Mouse (Mus musculus) liver, adult 2 months (tissue): ENCODE results near the gene Slc25a26. TPM values are rescaled to one million over a fixed set of nuclear protein-coding genes. Genes with fewer than 3 reads are reported as not detected.

Source experiments
- DNase-seq: peaks from one replicate; pipeline ENCODE4 v3.0.0-alpha.2; 2011; ENCODE audit warnings: low read depth, low spot score; ENCODE audit errors: extremely low read depth
- H3K27ac ChIP-seq: fragments of 200-500 bp; replicated peaks from 2 replicates; pipeline ENCODE4 v1.5.1; 2012; ENCODE audit warnings: low read depth, mild to moderate bottlenecking, control low read depth, inconsistent platforms, low read length; ENCODE audit not compliant: insufficient read depth
- H3K27me3 ChIP-seq: fragments of 200-500 bp; 2 replicates; pipeline ENCODE4 v1.6.1; 2012; ENCODE audit warnings: mild to moderate bottlenecking, moderate library complexity, low read length, inconsistent platforms; ENCODE audit not compliant: control insufficient read depth, insufficient read depth
- H3K36me3 ChIP-seq: fragments of 200-500 bp; 2 replicates; pipeline ENCODE4 v1.6.1; 2012; ENCODE audit warnings: low read length, inconsistent platforms; ENCODE audit not compliant: control insufficient read depth, insufficient read depth
- H3K4me1 ChIP-seq: fragments of 200-500 bp; 2 replicates; pipeline ENCODE4 v1.6.1; 2011; ENCODE audit warnings: low read length; ENCODE audit not compliant: control insufficient read depth, insufficient read depth
- H3K4me3 ChIP-seq: fragments of 200-500 bp; 2 replicates; pipeline ENCODE4 v1.5.1; 2011; ENCODE audit warnings: low read depth, mild to moderate bottlenecking, control low read depth, low read length, moderate library complexity; ENCODE audit not compliant: insufficient read depth
- H3K79me2 ChIP-seq: fragments of 200-500 bp; 2 replicates; pipeline ENCODE4 v1.6.1; 2012; ENCODE audit warnings: inconsistent platforms, mild to moderate bottlenecking, low read length, moderate library complexity; ENCODE audit not compliant: control insufficient read depth, insufficient read depth
- H3K9ac ChIP-seq: fragments of 200-500 bp; 2 replicates; pipeline ENCODE4 v1.6.1; 2012; ENCODE audit warnings: low read depth, mild to moderate bottlenecking, control low read depth, inconsistent platforms, low read length
- CTCF ChIP-seq: fragments of 200-500 bp; IDR thresholded peaks from 2 replicates; pipeline ENCODE4 v1.5.1; 2011; ENCODE audit warnings: low read depth, low read length, control low read depth
- POLR2A ChIP-seq: fragments of 200-500 bp; IDR thresholded peaks from 2 replicates; pipeline ENCODE4 v1.6.1; 2011; ENCODE audit warnings: low read length, control low read depth; ENCODE audit not compliant: insufficient read depth; ENCODE audit errors: extremely low read depth
- WGBS: fragments of 180-500 bp; shearing (Covaris S2); methylation state at CpG from one replicate; pipeline ENCODE4 v1.1.7; 2018; 5-methylcytosine and 5-hydroxymethylcytosine counted together
- polyA plus RNA-seq: library from polyadenylated mRNA; depleted of rRNA; stranded (reverse); fragments of >200 nt; gene quantifications from 2 replicates; pipeline ENCODE4 v1.2.3, GENCODE M21; 2012; rRNA removed
- total RNA-seq: library from RNA; depleted of rRNA; stranded (reverse); fragments of >200 nt; gene quantifications from 2 replicates; pipeline ENCODE4 v1.2.3, GENCODE M21; 2014; rRNA removed

Gene Slc25a26
- total RNA-seq (5.7 and 6.5 TPM in 2 replicates), polyA plus RNA-seq (7.9 and 9.7 TPM in 2 replicates)

DNA sequence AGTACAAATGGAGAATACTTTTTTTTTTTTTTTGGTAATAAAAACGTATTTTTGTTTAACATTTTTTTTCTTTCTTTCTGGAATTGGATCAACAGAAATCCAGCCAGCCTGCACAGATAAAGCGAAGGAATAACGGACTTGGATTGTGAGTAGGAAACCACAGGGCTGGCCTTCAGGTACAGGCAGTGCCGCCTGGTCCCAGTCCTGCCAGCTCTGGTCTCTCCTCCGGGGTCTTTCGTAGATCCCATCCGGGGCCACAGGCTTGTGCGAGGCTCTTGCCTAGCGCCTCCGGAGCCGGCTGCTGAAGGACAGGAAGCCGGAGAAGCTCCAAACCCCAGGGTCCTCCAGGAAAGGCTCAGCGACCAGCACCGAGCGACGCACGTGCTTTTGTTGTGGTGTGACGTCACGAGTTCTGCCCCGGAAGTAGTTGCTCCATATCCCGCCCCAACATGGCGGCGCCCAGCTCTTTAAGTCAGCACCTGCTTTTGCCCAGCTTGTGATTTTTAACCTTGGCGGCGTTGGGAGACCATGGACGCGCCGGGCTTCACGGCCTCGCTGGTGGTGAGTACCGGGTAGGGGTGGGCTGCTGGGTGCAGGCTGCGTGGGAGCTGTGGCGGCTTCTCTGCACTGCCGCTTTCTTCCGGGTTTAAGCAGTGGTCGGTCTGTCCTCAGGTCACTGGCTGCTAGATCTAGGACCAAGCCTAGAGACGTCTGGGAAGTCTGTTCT is at the start of gene Slc25a26:
Gene Slc25a26, plus strand, starts transcription at position 435 of the 727 bp plus-strand sequence.
- WGBS, result under 1% methylated on average over 37 of the region's 37 CpGs

DNA sequence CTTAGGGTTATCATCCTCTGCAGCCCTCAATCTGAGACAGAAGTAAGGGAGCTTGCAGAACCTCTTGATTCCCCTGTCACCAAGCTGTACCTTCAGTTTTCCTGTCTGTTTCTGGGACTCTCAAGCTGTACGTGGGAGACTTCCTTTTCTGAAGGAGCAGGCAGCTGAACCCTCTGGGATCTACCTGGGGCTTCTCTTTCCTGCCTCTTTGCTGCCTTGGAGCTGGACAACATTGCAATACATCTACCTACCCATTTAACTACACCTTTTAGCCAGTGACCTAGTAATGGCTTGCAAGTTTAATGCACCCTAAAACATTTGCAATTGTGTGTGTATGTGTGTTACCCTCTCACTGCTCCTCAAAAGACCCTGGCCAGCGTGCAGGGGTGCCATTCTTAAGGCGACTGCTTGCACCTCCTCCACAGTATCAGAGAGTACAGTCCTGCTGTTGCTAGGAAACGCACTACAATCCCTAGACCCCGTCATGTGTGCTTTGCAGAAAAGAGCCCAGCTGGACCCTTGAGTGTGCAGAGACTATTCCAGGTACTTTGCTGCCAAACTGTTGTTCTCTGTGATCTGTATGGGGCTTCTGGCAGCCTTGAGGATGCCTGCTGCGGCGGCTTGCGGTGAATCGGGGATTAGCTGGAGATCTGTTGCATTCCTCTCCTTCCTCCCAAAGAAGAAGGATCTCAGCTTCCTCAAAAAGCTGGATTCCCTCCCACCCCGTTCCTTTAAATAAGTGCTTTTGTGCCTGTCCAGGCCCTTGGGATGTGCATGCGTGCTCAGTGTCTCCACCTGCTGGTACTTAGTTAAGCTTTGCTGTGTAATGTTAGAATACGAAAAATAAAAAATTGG is 35.9 kb upstream of the Slc25a26 start:
- no peak overlapping the region for H3K9ac ChIP-seq
- peak; percentile 27 for DNase-seq
- H3K79me2 ChIP-seq, result no peaks in the 10 kb centered on the region
- TF ChIP-seq POLR2A (no peak), CTCF (peak; percentile 61)
- WGBS, result 43% methylated on average over 12 of the region's 12 CpGs
- no peaks in the 10 kb centered on the region for H3K36me3 ChIP-seq
- H3K4me1 ChIP-seq, result no peaks in the 10 kb centered on the region
- no peaks in the 10 kb centered on the region for H3K27me3 ChIP-seq
- no peak overlapping the region for H3K4me3 ChIP-seq
- no peak overlapping the region for H3K27ac ChIP-seq

More for the DNA sequence above, at the start of gene Slc25a26:
- TF ChIP-seq POLR2A, result 0 out of 2 replicates have a peak, but pooled peaks have one; percentile 30
- no peak for TF ChIP-seq CTCF
- Histone ChIP-seq H3K27me3 (no peaks in the 10 kb centered on the region), H3K4me3 (peak within 1 kb of the TSS; percentile 90), H3K79me2 (peaks cover 5% of the 10 kb centered on the region; the same call in 1 of the 2 replicates), H3K27ac (peak within 1 kb of the TSS; percentile 63), H3K9ac (peak within 1 kb of the TSS; percentile 87), H3K36me3 (no peaks in the 10 kb centered on the region), H3K4me1 (peaks cover 1% of the 10 kb centered on the region; the same call in 1 of the 2 replicates)
- DNase-seq, result peak; percentile 77

DNA sequence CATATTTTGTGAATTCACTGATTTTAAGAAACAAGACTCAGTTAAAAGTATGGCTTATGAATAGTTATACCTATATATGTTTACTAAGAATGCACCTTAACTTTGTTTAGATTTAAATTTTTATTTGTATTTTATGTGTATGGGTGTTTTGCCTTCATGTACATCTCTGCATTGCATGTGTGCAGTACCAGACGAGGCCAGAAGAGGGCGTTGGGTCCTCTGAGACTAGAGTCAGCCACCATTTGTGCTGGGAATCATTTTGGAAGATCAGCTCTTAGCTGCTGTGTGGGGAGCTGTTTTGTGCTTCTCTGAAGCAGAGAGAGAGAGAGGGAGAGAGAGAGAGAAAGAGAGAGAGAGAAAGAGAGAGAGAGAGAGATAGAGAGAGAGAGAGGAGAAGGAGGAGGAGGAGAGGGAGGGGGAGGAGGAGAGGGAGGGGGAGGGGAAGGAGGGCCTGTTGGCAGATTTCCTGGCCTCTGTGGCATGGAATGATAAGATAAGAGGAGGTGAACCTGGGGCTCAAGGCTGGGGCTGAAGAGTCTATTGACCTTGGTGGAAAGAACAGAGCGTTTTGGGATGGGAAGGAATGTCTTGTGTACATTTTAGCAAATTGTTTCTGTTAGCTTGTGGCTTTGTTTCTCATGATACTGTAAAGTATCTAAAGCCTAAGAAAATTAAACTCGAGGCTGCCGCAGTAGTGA is 33.5 kb upstream of the Slc25a26 start:
- Histone ChIP-seq H3K4me3 (no peak overlapping the region), H3K4me1 (no peaks in the 10 kb centered on the region), H3K9ac (no peak overlapping the region), H3K36me3 (no peaks in the 10 kb centered on the region), H3K79me2 (no peaks in the 10 kb centered on the region), H3K27me3 (no peaks in the 10 kb centered on the region), H3K27ac (no peak overlapping the region)
- TF ChIP-seq POLR2A, result no peak
- peak; percentile 50; the same call in 1 of the 2 replicates for TF ChIP-seq CTCF
- WGBS, result 18% methylated on average over 5 of the region's 5 CpGs
- DNase-seq, result peak; percentile 4

DNA sequence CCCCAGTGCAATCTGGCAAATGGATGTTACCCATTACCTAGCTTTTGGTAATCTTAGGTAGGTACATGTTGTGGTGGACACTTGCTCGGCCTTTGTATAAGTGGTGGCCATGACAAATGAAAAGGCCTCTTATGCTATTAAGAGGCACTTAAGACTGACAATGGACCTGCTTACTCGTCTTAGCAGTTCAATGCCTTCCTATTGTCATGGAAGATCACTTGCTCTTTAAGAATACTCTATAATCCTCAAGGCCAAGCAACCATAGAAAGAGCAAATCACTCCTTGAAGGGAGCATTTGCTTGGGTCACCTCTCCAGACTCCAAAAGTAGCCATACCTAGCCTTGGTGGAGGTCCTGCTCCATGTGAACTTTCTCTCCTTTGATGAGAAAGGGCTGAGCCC is 7.4 kb upstream of the Slc25a26 start:
- no peaks in the 10 kb centered on the region for H3K79me2 ChIP-seq
- no peak overlapping the region for H3K27ac ChIP-seq
- H3K27me3 ChIP-seq, result no peaks in the 10 kb centered on the region
- H3K4me1 ChIP-seq, result no peaks in the 10 kb centered on the region
- TF ChIP-seq POLR2A, result no peak
- no peak for TF ChIP-seq CTCF
- no peaks in the 10 kb centered on the region for H3K36me3 ChIP-seq
- 75% methylated on average over 2 of the region's 2 CpGs for WGBS
- no peak overlapping the region for H3K9ac ChIP-seq
- no peak for DNase-seq
- no peak overlapping the region for H3K4me3 ChIP-seq

DNA sequence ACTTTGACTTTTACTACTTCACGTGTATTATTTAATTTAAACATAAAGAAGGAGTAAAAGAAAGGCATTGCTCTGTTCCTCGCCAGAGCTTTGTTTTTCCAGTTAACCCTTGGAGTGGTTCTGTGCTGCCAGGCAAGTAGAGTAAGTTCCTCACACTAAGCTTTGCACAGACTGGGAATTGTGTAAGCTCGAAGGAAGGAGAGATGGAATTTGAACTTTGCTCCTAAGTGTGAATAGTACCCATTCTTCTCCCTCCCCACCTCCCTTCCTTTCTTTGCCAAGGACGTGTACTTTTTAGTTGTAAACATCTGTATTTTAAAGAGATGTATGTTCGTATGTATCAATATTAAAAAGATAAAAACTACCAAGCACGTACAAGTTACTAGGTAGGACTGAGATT is 3.8 kb downstream of the Slc25a26 start:
- TF ChIP-seq CTCF (no peak), POLR2A (no peak)
- Histone ChIP-seq H3K4me3 (no peak overlapping the region), H3K27me3 (no peaks in the 10 kb centered on the region), H3K9ac (no peak overlapping the region), H3K27ac (no peak overlapping the region), H3K79me2 (peaks cover 5% of the 10 kb centered on the region; the same call in 1 of the 2 replicates), H3K4me1 (peaks cover 1% of the 10 kb centered on the region; the same call in 1 of the 2 replicates), H3K36me3 (no peaks in the 10 kb centered on the region; the same call in 1 of the 2 replicates)
- DNase-seq, result peak; percentile 8
- 57% methylated on average over 6 of the region's 6 CpGs for WGBS
